Mouse (Mus musculus) layer of hippocampus, adult 8-10 months (tissue): ENCODE results near the gene Tpbgl. TPM values are rescaled to one million over a fixed set of nuclear protein-coding genes. Genes with fewer than 3 reads are reported as not detected.

Experiments used
- DNase-seq, 2 experiments: peaks; one replicate each; pipeline ENCODE4 v3.0.0; 2022; ENCODE audit warnings: low spot score in 2 of 2
- total RNA-seq, 4 experiments: library from RNA; stranded (reverse); gene quantifications; 2 replicates each; pipeline ENCODE4 v1.2.4; 2022

Gene Tpbgl
- total RNA-seq, 4 experiments from 2014 or later = 5.0 to 7.3 (median 6.6) TPM

GRCm38 (mm10) chr7:99582306-99582705 is 44.6 kb downstream of the Tpbgl start:
- DNase-seq = no peak

GRCm38 (mm10) chr7:99580247-99580646 is 46.7 kb downstream of the Tpbgl start:
- no peak for DNase-seq

- peak; percentile 49 to 61 for DNase-seq
These were observed 47.3 kb downstream of the Tpbgl start for GRCm38 (mm10) chr7:99579491-99580190.

- DNase-seq = no peak
These were observed 48.7 kb downstream of the Tpbgl start for GRCm38 (mm10) chr7:99578246-99578645.

Other genes starting within 250 kb of the Tpbgl start
- 10 to 100 TPM; 17.4 to 32.6 (median 21.4) TPM for gene Gdpd5, start 245.7 kb downstream of the Tpbgl start, total RNA-seq
- gene Klhl35, start 161.1 kb downstream of the Tpbgl start, total RNA-seq = 1 to 10 TPM; 1.2 to 4.2 (median 2.5) TPM
- gene Rps3, start 143.4 kb downstream of the Tpbgl start, total RNA-seq = 100 to 1,000 TPM; 222 to 342 (median 280) TPM
- gene Arrb1, start 91.6 kb downstream of the Tpbgl start, total RNA-seq = 100 to 1,000 TPM; 138 to 175 (median 160) TPM
- gene Slco2b1, start 84.2 kb upstream of the Tpbgl start, total RNA-seq = 10 to 100 TPM; 11.6 to 32.5 (median 21.0) TPM
- under 1 TPM in 1 of 4 experiments, not detected in 3; 0.34 TPM for gene Olfr520, start 103.2 kb upstream of the Tpbgl start, total RNA-seq
- not detected for gene Olfr521, start 136.4 kb upstream of the Tpbgl start, total RNA-seq
- 1 to 10 TPM; 2.7 to 4.0 (median 3.5) TPM for gene Neu3, start 201.3 kb upstream of the Tpbgl start, total RNA-seq
- gene Xrra1, start 232.0 kb upstream of the Tpbgl start, total RNA-seq = 1 to 10 TPM in 3 of 4 experiments, under 1 TPM in 1; 0.57 to 1.6 (median 1.2) TPM
- 100 to 1,000 TPM in 1 of 4 experiments, 10 to 100 TPM in 3; 88.4 to 103 (median 94.7) TPM for gene Spcs2, start 236.4 kb upstream of the Tpbgl start, total RNA-seq